Mouse (Mus musculus): ENCODE results near the gene Slc25a39. TPM values are rescaled to one million over a fixed set of nuclear protein-coding genes. Genes with fewer than 3 reads are reported as not detected.
A peak's percentile ranks its signal among the peaks of the same experiment; 100 is the strongest.

Slc25a39 gene
- polyA plus RNA-seq, 1 experiment: 403 TPM

GRCm38 (mm10) chr11:102406401-102406800, 1.3 kb downstream of the Slc25a39 start:
- WGBS: 10% methylated on average over 3 of the region's 3 CpGs

GRCm38 (mm10) chr11:102405544-102406285, 2.0 kb downstream of the Slc25a39 start:
- 78% methylated on average over 11 of the region's 11 CpGs for WGBS
- H3K27ac ChIP-seq (ENCODE audit: insufficient read depth, low read depth, low read length): no peak overlapping the region
- TF ChIP-seq CTCF (IDR thresholded peaks at IDR 0.05; ENCODE audit: extremely low read depth, insufficient read length, insufficient replicate concordance, low read depth, low read length) (no peak), POLR2A (IDR thresholded peaks at IDR 0.05; ENCODE audit: low read depth, low read length) (no peak)
- H3K27me3 ChIP-seq (ENCODE audit: control insufficient read depth, insufficient read depth, low read length): no peaks in the 10 kb centered on the region
- H3K4me1 ChIP-seq (ENCODE audit: control insufficient read depth, insufficient read depth, insufficient read length, low read length): peaks cover 9% of the 10 kb centered on the region
- H3K36me3 ChIP-seq (ENCODE audit: control insufficient read depth, insufficient read depth, low read length): peaks cover 29% of the 10 kb centered on the region
- peak overlapping the region; percentile 90 for H3K4me3 ChIP-seq (ENCODE audit: low read depth, low read length)

More at GRCm38 (mm10) chr11:102406401-102406800, 1.3 kb downstream of the Slc25a39 start:
- H3K36me3 ChIP-seq (ENCODE audit: control insufficient read depth, insufficient read depth, low read length): peaks cover 29% of the 10 kb centered on the region
- H3K27me3 ChIP-seq (ENCODE audit: control insufficient read depth, insufficient read depth, low read length): no peaks in the 10 kb centered on the region
- H3K27ac ChIP-seq (ENCODE audit: insufficient read depth, low read depth, low read length): peak overlapping the region; percentile 74; the same call in 1 of the 2 replicates
- no peak for TF ChIP-seq CTCF (IDR thresholded peaks at IDR 0.05; ENCODE audit: extremely low read depth, insufficient read length, insufficient replicate concordance, low read depth, low read length)
- no peak for TF ChIP-seq POLR2A (IDR thresholded peaks at IDR 0.05; ENCODE audit: low read depth, low read length)
- H3K4me1 ChIP-seq (ENCODE audit: control insufficient read depth, insufficient read depth, insufficient read length, low read length): peaks cover 9% of the 10 kb centered on the region
- peak overlapping the region; percentile 90 for H3K4me3 ChIP-seq (ENCODE audit: low read depth, low read length)

GRCm38 (mm10) chr11:102404161-102405010, 3.4 kb downstream of the Slc25a39 start:
- peaks cover 29% of the 10 kb centered on the region for H3K36me3 ChIP-seq (ENCODE audit: control insufficient read depth, insufficient read depth, low read length)
- H3K27ac ChIP-seq (ENCODE audit: insufficient read depth, low read depth, low read length): no peak overlapping the region
- TF ChIP-seq POLR2A (IDR thresholded peaks at IDR 0.05; ENCODE audit: low read depth, low read length) (no peak), CTCF (IDR thresholded peaks at IDR 0.05; ENCODE audit: extremely low read depth, insufficient read length, insufficient replicate concordance, low read depth, low read length) (no peak)
- peaks cover 13% of the 10 kb centered on the region for H3K4me1 ChIP-seq (ENCODE audit: control insufficient read depth, insufficient read depth, insufficient read length, low read length)
- 69% methylated on average over 18 of the region's 18 CpGs for WGBS
- peaks cover 6% of the 10 kb centered on the region; the same call in 1 of the 2 replicates for H3K27me3 ChIP-seq (ENCODE audit: control insufficient read depth, insufficient read depth, low read length)
- H3K4me3 ChIP-seq (ENCODE audit: low read depth, low read length): no peak overlapping the region

GRCm38 (mm10) chr11:102403657-102404056, 4.1 kb downstream of the Slc25a39 start:
- H3K36me3 ChIP-seq (ENCODE audit: control insufficient read depth, insufficient read depth, low read length): peaks cover 29% of the 10 kb centered on the region
- no peak for TF ChIP-seq CTCF (IDR thresholded peaks at IDR 0.05; ENCODE audit: extremely low read depth, insufficient read length, insufficient replicate concordance, low read depth, low read length)
- no peak for TF ChIP-seq POLR2A (IDR thresholded peaks at IDR 0.05; ENCODE audit: low read depth, low read length)
- H3K27me3 ChIP-seq (ENCODE audit: control insufficient read depth, insufficient read depth, low read length): peaks cover 8% of the 10 kb centered on the region; the same call in 1 of the 2 replicates
- H3K27ac ChIP-seq (ENCODE audit: insufficient read depth, low read depth, low read length): no peak overlapping the region
- WGBS: 92% methylated on average over 11 of the region's 11 CpGs
- H3K4me3 ChIP-seq (ENCODE audit: low read depth, low read length): no peak overlapping the region
- H3K4me1 ChIP-seq (ENCODE audit: control insufficient read depth, insufficient read depth, insufficient read length, low read length): peaks cover 17% of the 10 kb centered on the region

- 71% methylated on average over 12 of the region's 12 CpGs for WGBS
These were observed 5.7 kb downstream of the Slc25a39 start for GRCm38 (mm10) chr11:102401898-102402500.

GRCm38 (mm10) chr11:102400513-102401084, 7.1 kb downstream of the Slc25a39 start:
- Histone ChIP-seq H3K4me1 (ENCODE audit: control insufficient read depth, insufficient read depth, insufficient read length, low read length) (peaks cover 15% of the 10 kb centered on the region), H3K4me3 (ENCODE audit: low read depth, low read length) (no peak overlapping the region), H3K27ac (ENCODE audit: insufficient read depth, low read depth, low read length) (no peak overlapping the region), H3K27me3 (ENCODE audit: control insufficient read depth, insufficient read depth, low read length) (peaks cover 8% of the 10 kb centered on the region; the same call in 1 of the 2 replicates), H3K36me3 (ENCODE audit: control insufficient read depth, insufficient read depth, low read length) (peaks cover 29% of the 10 kb centered on the region)
- 35% methylated on average over 12 of the region's 12 CpGs for WGBS
- TF ChIP-seq POLR2A (IDR thresholded peaks at IDR 0.05; ENCODE audit: low read depth, low read length): no peak
- no peak for TF ChIP-seq CTCF (IDR thresholded peaks at IDR 0.05; ENCODE audit: extremely low read depth, insufficient read length, insufficient replicate concordance, low read depth, low read length)

More at GRCm38 (mm10) chr11:102401898-102402500, 5.7 kb downstream of the Slc25a39 start:
- Histone ChIP-seq H3K4me3 (ENCODE audit: low read depth, low read length) (no peak overlapping the region), H3K27ac (ENCODE audit: insufficient read depth, low read depth, low read length) (no peak overlapping the region), H3K27me3 (ENCODE audit: control insufficient read depth, insufficient read depth, low read length) (peaks cover 8% of the 10 kb centered on the region; the same call in 1 of the 2 replicates), H3K36me3 (ENCODE audit: control insufficient read depth, insufficient read depth, low read length) (peaks cover 29% of the 10 kb centered on the region), H3K4me1 (ENCODE audit: control insufficient read depth, insufficient read depth, insufficient read length, low read length) (peaks cover 17% of the 10 kb centered on the region)
- TF ChIP-seq CTCF (IDR thresholded peaks at IDR 0.05; ENCODE audit: extremely low read depth, insufficient read length, insufficient replicate concordance, low read depth, low read length) (no peak), POLR2A (IDR thresholded peaks at IDR 0.05; ENCODE audit: low read depth, low read length) (no peak)
